9 mouse cellular contexts compared by ENCODE assay signal in genomic region chr7:118102231-118102630, GRCm38 (mm10). TPM values are rescaled to one million over a fixed set of nuclear protein-coding genes. Genes with fewer than 3 reads are reported as not detected.
DNase-seq lines count a peak whose midpoint lies in the region; ATAC-seq and TF ChIP-seq lines count a peak whose summit lies in the region.
"Had no signal": no experiment of that assay in that cellular context is flagged by ENCODE, and none has a peak within 500 bp of the region (broad histone marks: within the 10 kb centered on the region; RNA-seq: fewer than 3 reads in every experiment).

No protein-coding gene starts in this region.

- H3K9ac ChIP-seq in forebrain, postnatal 0 days = no peak overlapping the region

- H3K4me2 ChIP-seq in forebrain, postnatal 0 days (ENCODE audit: low read depth) = no peak overlapping the region

- H3K4me3 ChIP-seq in forebrain, postnatal 0 days (ENCODE audit: low read depth, low read length) = no peak overlapping the region
- H3K4me3 ChIP-seq: megakaryocyte, embryonic 14.5 days had no signal

- intact Hi-C loops in left cerebral cortex, postnatal 36 days (cut with DNase I) = loop anchor here (2.0 to 10.0 kb wide), 4 partner anchors 447 to 1460 kb away; partner anchors contain the start of gene Xylt1

- H3K4me1 ChIP-seq in forebrain, postnatal 0 days (ENCODE audit: insufficient read depth) = no peaks in the 10 kb centered on the region

- no peaks in the 10 kb centered on the region for H3K9me3 ChIP-seq in forebrain, postnatal 0 days (ENCODE audit: low read length)
- H3K9me3 ChIP-seq: megakaryocyte, embryonic 14.5 days had no signal

- 46% methylated on average over 4 of the region's 4 CpGs for WGBS in forebrain, postnatal 0 days

- peaks cover 17% of the 10 kb centered on the region for H3K36me3 ChIP-seq in forebrain, postnatal 0 days (ENCODE audit: insufficient read depth)
- H3K36me3 ChIP-seq in splenic B cell, adult 2 months (ENCODE audit: control insufficient read depth, insufficient read depth, low read length, poor library complexity, severe bottlenecking) = peaks cover 1% of the 10 kb centered on the region

- peak; percentile 96 for TF ChIP-seq CTCF in brain, embryonic 14.5 days (IDR thresholded peaks at IDR 0.05; ENCODE audit: borderline replicate concordance, extremely low read depth, insufficient read depth, insufficient read length)
- TF ChIP-seq CTCF in forebrain, postnatal 0 days (IDR thresholded peaks at IDR 0.05; ENCODE audit: low read depth) = peak; percentile 98

- no peaks in the 10 kb centered on the region for H3K27me3 ChIP-seq in forebrain, postnatal 0 days (ENCODE audit: insufficient read depth, low read length)
- H3K27me3 ChIP-seq in splenic B cell, adult 2 months (ENCODE audit: control insufficient read depth, insufficient read depth, low read length, poor library complexity, severe bottlenecking) = no peaks in the 10 kb centered on the region

- DNase-seq in adrenal gland, adult 2 months = peak; percentile 41
- DNase-seq in adrenal gland, adult 18-20 months (ENCODE audit: low spot score in 2 of 2) = no peak
- peak; percentile 38 to 42 for DNase-seq in left cerebral cortex, adult 18-20 months (ENCODE audit: low spot score in 2 of 2)
- DNase-seq in left cerebral cortex, postnatal 36 days (ENCODE audit: low spot score in 2 of 2) = no peak
- DNase-seq in brain, embryonic 14.5 days (ENCODE audit: low read depth) = peak; percentile 88
- DNase-seq in forebrain, postnatal 0 days = peak; percentile 84
- DNase-seq in lung, postnatal 10 days = peak; percentile 56
- DNase-seq in splenic B cell, adult 2 months (ENCODE audit: low read depth, low spot score) = peak; percentile 76

- H3K27ac ChIP-seq in forebrain, postnatal 0 days (ENCODE audit: low read depth, low read length) = no peak overlapping the region

- ATAC-seq in forebrain, postnatal 0 days = peak; percentile 55; the same call in 1 of the 2 replicates

- TF ChIP-seq POLR2A in brain, embryonic 14.5 days (IDR thresholded peaks at IDR 0.05; ENCODE audit: borderline replicate concordance, extremely low read depth, insufficient read depth, insufficient read length, poor library complexity, severe bottlenecking) = no peak

RNA-seq across cellular contexts. Expression of gene Rps15a, which starts 13.8 kb away (rescaled TPM):
- total RNA-seq in adrenal gland, adult 2 months (2021) = 100 to 1,000 TPM; 473 to 973 TPM
- 23.1 and 29.7 TPM in 2 replicates for polyA plus RNA-seq in adrenal gland, adult 2 months (2012; rRNA removed)
- 100 to 1,000 TPM; 759 to 809 TPM for total RNA-seq in adrenal gland, adult 18-20 months (2021)
- 100 to 1,000 TPM; 369 to 387 TPM for total RNA-seq in left cerebral cortex, adult 18-20 months (2021)
- 100 to 1,000 TPM; 359 to 374 TPM for total RNA-seq in left cerebral cortex, postnatal 36 days (2021)
- polyA plus RNA-seq in brain, embryonic 14.5 days (2012; rRNA removed) = 2,704 and 3,150 TPM in 2 replicates
- total RNA-seq in forebrain, postnatal 0 days (2014; rRNA removed) = 192 and 221 TPM in 2 replicates
- polyA plus RNA-seq in forebrain, postnatal 0 days (2015; fragmentation: Nextera tagmentation; extraction: Ambion mirVana) = 384 and 597 TPM in 2 replicates

RNA-seq across cellular contexts. Expression of gene Arl6ip1, which starts 27.2 kb away (rescaled TPM):
- 100 to 1,000 TPM; 114 to 211 TPM for total RNA-seq in adrenal gland, adult 2 months (2021)
- 22.8 and 30.3 TPM in 2 replicates for polyA plus RNA-seq in adrenal gland, adult 2 months (2012; rRNA removed)
- total RNA-seq in adrenal gland, adult 18-20 months (2021) = 100 to 1,000 TPM; 150 to 167 TPM
- total RNA-seq in left cerebral cortex, adult 18-20 months (2021) = 100 to 1,000 TPM; 250 to 268 TPM
- total RNA-seq in left cerebral cortex, postnatal 36 days (2021) = 100 to 1,000 TPM; 249 to 254 TPM
- 258 and 287 TPM in 2 replicates for polyA plus RNA-seq in brain, embryonic 14.5 days (2012; rRNA removed)
- total RNA-seq in forebrain, postnatal 0 days (2014; rRNA removed) = 292 and 386 TPM in 2 replicates
- polyA plus RNA-seq in forebrain, postnatal 0 days (2015; fragmentation: Nextera tagmentation; extraction: Ambion mirVana) = 588 and 659 TPM in 2 replicates

Comparison
In these comparisons a context has a peak if more than half of its experiments do, and no peak if none do; other contexts are left out.
1. DNase-seq: peak in adrenal gland, adult 2 months (single experiment), left cerebral cortex, adult 18-20 months (2 of 2), brain, embryonic 14.5 days (single experiment), forebrain, postnatal 0 days (single experiment), lung, postnatal 10 days (single experiment) and splenic B cell, adult 2 months (single experiment); none in adrenal gland, adult 18-20 months (0 of 2) and left cerebral cortex, postnatal 36 days (0 of 2).